Mouse (Mus musculus) neural tube, embryonic 12.5 days (tissue): ENCODE measurements around the gene Ccdc155. TPM values are rescaled to one million over a fixed set of nuclear protein-coding genes. Genes with fewer than 3 reads are reported as not detected.
A peak's percentile ranks its signal among the peaks of the same experiment; 100 is the strongest.
"Not testable (repeated sequence)": the region's sequence is repeated elsewhere in the genome, so short reads cannot be mapped to it uniquely, and the experiment has no call there.

ENCODE experiments used
- ATAC-seq: fragments of 200-750 bp; cut with Nextera tagmentation; 2 replicates; pipeline ENCODE4 v1.8.0; 2017; ENCODE audit warnings: low read depth, mild to moderate bottlenecking, moderate TSS enrichment, moderate library complexity; ENCODE audit not compliant: low FRiP score
- H3K27ac ChIP-seq: fragments of 300-500 bp; sonication (generic); 2 replicates; pipeline ENCODE4 v1.5.1; 2016
- H3K27me3 ChIP-seq: fragments of 300-500 bp; sonication (generic); replicated peaks from 2 replicates; pipeline ENCODE4 v1.6.1; 2016; ENCODE audit warnings: mild to moderate bottlenecking
- H3K36me3 ChIP-seq: fragments of 300-500 bp; sonication (generic); 2 replicates; pipeline ENCODE4 v1.6.1; 2016; ENCODE audit warnings: mild to moderate bottlenecking
- H3K4me1 ChIP-seq: fragments of 300-500 bp; sonication (generic); 2 replicates; pipeline ENCODE4 v1.6.1; 2016
- H3K4me2 ChIP-seq: fragments of 300-500 bp; sonication (generic); replicated peaks from 2 replicates; pipeline ENCODE4 v1.6.1; 2016; ENCODE audit warnings: mild to moderate bottlenecking
- H3K4me3 ChIP-seq: fragments of 300-500 bp; sonication (generic); 2 replicates; pipeline ENCODE4 v1.5.1; 2016
- H3K9ac ChIP-seq: fragments of 300-500 bp; sonication (generic); 2 replicates; pipeline ENCODE4 v1.6.1; 2016; ENCODE audit warnings: mild to moderate bottlenecking
- H3K9me3 ChIP-seq: fragments of 300-500 bp; sonication (generic); 2 replicates; pipeline ENCODE4 v1.6.1; 2016; ENCODE audit warnings: mild to moderate bottlenecking
- WGBS: fragments of 180-500 bp; shearing (Covaris S2); methylation state at CpG from one replicate; pipeline ENCODE4 v1.1.7; 2016; 5-methylcytosine and 5-hydroxymethylcytosine counted together
- polyA plus RNA-seq: library from polyadenylated mRNA; unstranded; fragments of >200 nt; fragmentation: Nextera tagmentation; extraction: Ambion mirVana; gene quantifications from 2 replicates; pipeline ENCODE4 v1.2.1, GENCODE M21; 2016

Ccdc155 gene
- polyA plus RNA-seq, 1 experiment from 2014 or later = 0.74 TPM

GRCm38 (mm10) chr7:45182199-45182601 lies 22.5 kb downstream of the Ccdc155 start:
- Histone ChIP-seq H3K4me2 (peak overlapping the region; percentile 54), H3K9me3 (0 out of 2 replicates have a peak, but pooled peaks cover 4% of the 10 kb centered on the region), H3K27ac (no peak overlapping the region), H3K4me3 (peak overlapping the region; percentile 19), H3K27me3 (peaks cover 96% of the 10 kb centered on the region), H3K4me1 (peaks cover 15% of the 10 kb centered on the region), H3K9ac (0 out of 2 replicates have a peak overlapping the region, but pooled peaks have one; percentile 29), H3K36me3 (no peaks in the 10 kb centered on the region)
- peak; percentile 71 for ATAC-seq
- under 1% methylated on average over 34 of the region's 34 CpGs for WGBS

DNA sequence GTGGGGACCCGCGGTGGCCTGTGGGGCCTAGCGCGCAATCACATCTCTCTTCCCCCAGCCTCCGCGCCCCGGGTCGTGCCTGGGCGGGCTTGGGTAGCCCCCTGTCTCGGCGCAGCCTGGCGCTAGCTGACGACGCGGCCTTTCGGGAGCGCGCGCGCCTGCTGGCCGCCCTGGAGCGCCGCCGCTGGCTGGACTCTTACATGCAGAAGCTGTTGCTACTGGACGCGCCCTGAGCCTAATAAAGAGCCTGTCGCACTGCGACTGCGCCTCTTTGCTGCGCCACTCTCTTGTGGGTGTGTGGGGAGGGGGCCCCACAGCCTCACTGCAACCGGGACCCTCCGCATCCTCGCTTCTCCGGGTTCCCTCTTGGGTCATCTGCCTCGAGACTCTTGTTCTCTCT lies 23.2 kb downstream of the Ccdc155 start:
- Histone ChIP-seq H3K27me3 (peaks cover 96% of the 10 kb centered on the region), H3K9me3 (0 out of 2 replicates have a peak, but pooled peaks cover 4% of the 10 kb centered on the region), H3K36me3 (no peaks in the 10 kb centered on the region), H3K27ac (no peak overlapping the region), H3K9ac (no peak overlapping the region), H3K4me1 (peaks cover 15% of the 10 kb centered on the region), H3K4me2 (peak overlapping the region; percentile 54), H3K4me3 (peak overlapping the region; percentile 5; the same call in 1 of the 2 replicates)
- ATAC-seq = no peak
- WGBS = 4% methylated on average over 35 of the region's 35 CpGs

- ATAC-seq = no peak
- H3K9ac ChIP-seq = no peak within 1 kb of the TSS
- H3K4me1 ChIP-seq = peaks cover 21% of the 10 kb centered on the region
- H3K4me2 ChIP-seq = peak within 1 kb of the TSS; percentile 54
- H3K9me3 ChIP-seq = 0 out of 2 replicates have a peak, but pooled peaks cover 4% of the 10 kb centered on the region
- 17% methylated on average over 20 of the region's 20 CpGs for WGBS
- H3K4me3 ChIP-seq = peak within 1 kb of the TSS; percentile 5; the same call in 1 of the 2 replicates
- H3K27me3 ChIP-seq = peaks cover 97% of the 10 kb centered on the region
- no peaks in the 10 kb centered on the region for H3K36me3 ChIP-seq
- no peak within 1 kb of the TSS for H3K27ac ChIP-seq
Observed at GRCm38 (mm10) chr7:45180896-45181477, 23.7 kb downstream of the Ccdc155 start, which contains the start of gene Pth2. TSS of gene Pth2 (plus strand) at chr7:45180995.

DNA sequence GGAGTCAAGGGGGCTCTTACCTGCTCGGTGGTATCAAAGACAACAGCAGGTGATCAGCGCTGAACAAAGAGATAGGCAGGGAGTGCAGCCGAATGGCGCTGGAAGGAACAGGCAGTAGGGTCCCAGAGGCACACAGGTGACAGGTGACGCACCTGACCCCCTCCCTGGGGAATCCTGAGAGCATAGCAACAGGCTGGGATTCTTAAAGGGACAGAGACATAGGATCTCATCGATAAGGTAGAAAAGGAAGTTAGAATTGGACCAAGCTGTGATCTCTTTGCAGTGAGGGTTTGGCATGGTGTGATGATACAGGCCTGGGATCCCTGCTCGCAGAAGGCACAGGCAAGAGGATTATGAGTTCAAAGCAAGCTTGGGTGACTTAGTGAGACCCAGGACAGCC lies 25.2 kb downstream of the Ccdc155 start, which contains the start of gene Gfy:
Gene Gfy, minus strand, starts transcription at position 101 of the 400 bp plus-strand sequence.
- no peak for ATAC-seq
- WGBS = 26% methylated on average over 7 of the region's 7 CpGs
- Histone ChIP-seq H3K27me3 (peaks cover 100% of the 10 kb centered on the region), H3K36me3 (no peaks in the 10 kb centered on the region), H3K9me3 (0 out of 2 replicates have a peak, but pooled peaks cover 4% of the 10 kb centered on the region), H3K4me3 (no peak within 1 kb of the TSS), H3K4me1 (peaks cover 30% of the 10 kb centered on the region), H3K27ac (no peak within 1 kb of the TSS), H3K9ac (no peak within 1 kb of the TSS), H3K4me2 (no peak within 1 kb of the TSS)

- Histone ChIP-seq H3K9me3 (0 out of 2 replicates have a peak, but pooled peaks cover 4% of the 10 kb centered on the region), H3K4me1 (peaks cover 30% of the 10 kb centered on the region), H3K27ac (no peak overlapping the region), H3K4me2 (no peak overlapping the region), H3K4me3 (no peak overlapping the region), H3K27me3 (peaks cover 98% of the 10 kb centered on the region), H3K9ac (no peak overlapping the region), H3K36me3 (no peaks in the 10 kb centered on the region)
- no peak for ATAC-seq
- WGBS = 21% methylated on average over 7 of the region's 7 CpGs
Observed at GRCm38 (mm10) chr7:45178550-45178949, 26.1 kb downstream of the Ccdc155 start.

- H3K4me3 ChIP-seq = peak overlapping the region; percentile 9
- no peak overlapping the region for H3K27ac ChIP-seq
- ATAC-seq = no peak
- 4% methylated on average over 31 of the region's 31 CpGs for WGBS
- no peaks in the 10 kb centered on the region for H3K36me3 ChIP-seq
- H3K4me2 ChIP-seq = peak overlapping the region; percentile 36
- no peak overlapping the region for H3K9ac ChIP-seq
- 0 out of 2 replicates have a peak, but pooled peaks cover 4% of the 10 kb centered on the region for H3K9me3 ChIP-seq
- peaks cover 87% of the 10 kb centered on the region for H3K27me3 ChIP-seq
- H3K4me1 ChIP-seq = peaks cover 19% of the 10 kb centered on the region
Observed at GRCm38 (mm10) chr7:45176356-45176755, 28.3 kb downstream of the Ccdc155 start.

DNA sequence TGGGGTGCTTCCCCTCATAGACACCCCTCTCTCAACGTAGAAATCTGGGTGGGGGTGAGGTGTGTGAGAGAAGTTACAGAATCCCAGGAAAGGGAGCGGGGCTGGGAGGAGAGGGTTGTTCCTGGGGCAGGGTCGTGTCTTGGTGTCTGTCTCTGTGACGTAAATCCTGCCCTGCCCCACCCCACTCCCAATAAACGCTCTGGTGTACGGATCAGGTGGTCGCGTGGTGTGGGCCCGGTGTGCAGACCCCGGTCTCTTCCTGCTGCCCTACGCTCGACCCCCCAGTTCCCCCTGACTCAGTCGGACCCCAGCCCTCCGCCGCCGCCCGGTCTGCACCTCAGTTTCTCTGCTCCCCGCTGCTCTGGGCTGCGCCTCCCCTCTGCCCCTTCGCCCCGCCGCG lies 28.8 kb downstream of the Ccdc155 start:
- peaks cover 16% of the 10 kb centered on the region for H3K4me1 ChIP-seq
- no peak for ATAC-seq
- H3K4me2 ChIP-seq = peak overlapping the region; percentile 36
- peak overlapping the region; percentile 9; the same call in 1 of the 2 replicates for H3K4me3 ChIP-seq
- 0 out of 2 replicates have a peak, but pooled peaks cover 2% of the 10 kb centered on the region for H3K9me3 ChIP-seq
- H3K9ac ChIP-seq = no peak overlapping the region
- H3K27ac ChIP-seq = no peak overlapping the region
- no peaks in the 10 kb centered on the region for H3K36me3 ChIP-seq
- 1% methylated on average over 23 of the region's 23 CpGs for whole genome bisulfite sequencing
- peaks cover 83% of the 10 kb centered on the region for H3K27me3 ChIP-seq

- 4% methylated on average over 13 of the region's 13 CpGs for WGBS
- no peaks in the 10 kb centered on the region for H3K9me3 ChIP-seq
- H3K4me1 ChIP-seq = peaks cover 15% of the 10 kb centered on the region
- peaks cover 77% of the 10 kb centered on the region for H3K27me3 ChIP-seq
- H3K36me3 ChIP-seq = no peaks in the 10 kb centered on the region
- H3K4me3 ChIP-seq = no peak overlapping the region
- H3K9ac ChIP-seq = no peak overlapping the region
- 0 out of 2 replicates have a peak overlapping the region, but pooled peaks have one; percentile 1 for H3K4me2 ChIP-seq
- H3K27ac ChIP-seq = no peak overlapping the region
- ATAC-seq = no peak
Observed at GRCm38 (mm10) chr7:45175398-45175797, 29.3 kb downstream of the Ccdc155 start.

DNA sequence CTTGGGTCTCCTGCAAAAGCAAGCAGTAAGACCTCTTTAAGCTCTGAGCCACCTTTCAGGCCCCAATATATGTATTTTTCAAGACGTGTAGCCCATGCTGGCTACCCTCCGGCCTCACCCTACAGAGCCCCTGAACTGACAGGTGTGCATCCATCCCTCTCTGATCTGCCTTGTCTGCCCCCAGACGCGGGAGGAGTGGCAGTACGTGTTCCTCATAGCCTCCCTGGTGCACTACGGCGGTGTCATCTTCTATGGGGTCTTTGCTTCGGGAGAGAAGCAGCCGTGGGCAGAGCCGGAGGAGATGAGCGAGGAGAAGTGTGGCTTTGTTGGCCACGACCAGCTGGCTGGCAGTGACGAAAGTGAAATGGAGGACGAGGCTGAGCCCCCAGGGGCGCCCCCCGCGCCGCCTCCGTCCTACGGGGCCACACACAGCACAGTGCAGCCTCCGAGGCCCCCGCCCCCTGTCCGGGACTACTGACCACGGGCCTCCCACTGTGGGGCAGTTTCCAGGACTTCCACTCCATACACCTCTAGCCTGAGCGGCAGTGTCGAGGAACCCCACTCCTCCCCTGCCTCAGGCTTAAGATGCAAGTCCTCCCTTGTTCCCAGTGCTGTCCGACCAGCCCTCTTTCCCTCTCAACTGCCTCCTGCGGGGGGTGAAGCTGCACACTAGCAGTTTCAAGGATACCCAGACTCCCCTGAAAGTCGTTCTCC lies 30.0 kb downstream of the Ccdc155 start:
- Histone ChIP-seq H3K4me3 (0 out of 2 replicates have a peak overlapping the region, but pooled peaks have one; percentile 15), H3K9ac (no peak overlapping the region), H3K27me3 (peaks cover 77% of the 10 kb centered on the region), H3K36me3 (no peaks in the 10 kb centered on the region), H3K4me2 (peak overlapping the region; percentile 37), H3K4me1 (peaks cover 15% of the 10 kb centered on the region), H3K9me3 (peaks cover 6% of the 10 kb centered on the region; the same call in 1 of the 2 replicates), H3K27ac (no peak overlapping the region)
- WGBS = 3% methylated on average over 29 of the region's 29 CpGs
- ATAC-seq = peak; percentile 37; the same call in 1 of the 2 replicates

GRCm38 (mm10) chr7:45173772-45174171 lies 30.9 kb downstream of the Ccdc155 start:
- H3K27ac ChIP-seq, H3K4me2 ChIP-seq, H3K36me3 ChIP-seq, H3K4me3 ChIP-seq, ATAC-seq, H3K9ac ChIP-seq: not testable (repeated sequence)
- H3K4me1 ChIP-seq = peaks cover 17% of the 10 kb centered on the region
- H3K27me3 ChIP-seq = peaks cover 77% of the 10 kb centered on the region
- WGBS = 73% methylated on average over 1 of the region's 1 CpGs
- peaks cover 10% of the 10 kb centered on the region; the same call in 1 of the 2 replicates for H3K9me3 ChIP-seq

GRCm38 (mm10) chr7:45172974-45173373 lies 31.7 kb downstream of the Ccdc155 start:
- H3K27me3 ChIP-seq = peaks cover 77% of the 10 kb centered on the region
- H3K36me3 ChIP-seq = no peaks in the 10 kb centered on the region
- H3K4me2 ChIP-seq = no peak overlapping the region
- ATAC-seq = no peak
- no peak overlapping the region for H3K27ac ChIP-seq
- WGBS = 59% methylated on average over 7 of the region's 7 CpGs
- H3K4me1 ChIP-seq = peaks cover 25% of the 10 kb centered on the region
- H3K9me3 ChIP-seq = peaks cover 10% of the 10 kb centered on the region; the same call in 1 of the 2 replicates
- H3K4me3 ChIP-seq = no peak overlapping the region
- no peak overlapping the region for H3K9ac ChIP-seq

DNA sequence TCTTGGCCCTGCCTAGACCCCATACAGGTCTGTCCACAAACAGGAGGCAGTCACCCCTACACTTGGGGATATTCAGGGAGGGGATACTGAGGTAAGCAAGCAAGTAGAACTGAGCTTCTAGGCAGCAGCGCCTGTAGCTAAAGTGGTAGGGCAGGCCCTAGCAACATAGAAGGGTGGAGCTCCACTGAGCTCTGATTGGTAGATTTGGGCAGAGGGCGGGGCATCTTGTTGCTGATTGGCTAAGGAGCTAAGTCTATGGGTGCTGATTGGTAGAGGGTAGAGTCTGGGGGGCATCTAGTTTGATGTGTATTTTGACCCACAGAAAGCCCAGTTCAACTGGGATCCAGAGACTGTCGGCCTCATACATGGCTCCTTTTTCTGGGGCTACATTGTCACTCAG lies 35.2 kb downstream of the Ccdc155 start:
- H3K4me2 ChIP-seq = no peak overlapping the region
- peaks cover 16% of the 10 kb centered on the region for H3K4me1 ChIP-seq
- peaks cover 10% of the 10 kb centered on the region; the same call in 1 of the 2 replicates for H3K9me3 ChIP-seq
- peaks cover 77% of the 10 kb centered on the region for H3K27me3 ChIP-seq
- ATAC-seq = no peak
- H3K9ac ChIP-seq = no peak overlapping the region
- no peak overlapping the region for H3K27ac ChIP-seq
- no peak overlapping the region for H3K4me3 ChIP-seq
- 90% methylated on average over 3 of the region's 3 CpGs for WGBS
- H3K36me3 ChIP-seq = no peaks in the 10 kb centered on the region
